Mouse (Mus musculus) embryonic facial prominence, embryonic 15.5 days (tissue): ENCODE measurements around the gene Bik. TPM values are rescaled to one million over a fixed set of nuclear protein-coding genes. Genes with fewer than 3 reads are reported as not detected.

ENCODE experiments used
- ATAC-seq: fragments of 200-750 bp; cut with Nextera tagmentation; 2 replicates; pipeline ENCODE4 v1.8.0; 2017; ENCODE audit warnings: low read depth, moderate TSS enrichment; ENCODE audit not compliant: insufficient number of reproducible peaks, low FRiP score, low TSS enrichment
- H3K27ac ChIP-seq: fragments of 300-500 bp; sonication (generic); replicated peaks from 2 replicates; pipeline ENCODE4 v1.5.1; 2015; ENCODE audit warnings: mild to moderate bottlenecking, inconsistent platforms
- H3K27me3 ChIP-seq: fragments of 300-500 bp; sonication (generic); 2 replicates; pipeline ENCODE4 v1.6.1; 2015; ENCODE audit warnings: inconsistent platforms
- H3K36me3 ChIP-seq: fragments of 300-500 bp; sonication (generic); 2 replicates; pipeline ENCODE4 v1.6.1; 2015; ENCODE audit warnings: mild to moderate bottlenecking, inconsistent platforms
- H3K4me1 ChIP-seq: fragments of 300-500 bp; sonication (generic); 2 replicates; pipeline ENCODE4 v1.6.1; 2015; ENCODE audit warnings: inconsistent platforms
- H3K4me2 ChIP-seq: fragments of 300-500 bp; sonication (generic); replicated peaks from 2 replicates; pipeline ENCODE4 v1.6.1; 2015; ENCODE audit warnings: mild to moderate bottlenecking, inconsistent platforms
- H3K4me3 ChIP-seq: fragments of 300-500 bp; sonication (generic); replicated peaks from 2 replicates; pipeline ENCODE4 v1.5.1; 2015; ENCODE audit warnings: mild to moderate bottlenecking, inconsistent platforms
- H3K9ac ChIP-seq: fragments of 300-500 bp; sonication (generic); 2 replicates; pipeline ENCODE4 v1.6.1; 2015; ENCODE audit warnings: inconsistent platforms
- H3K9me3 ChIP-seq: fragments of 300-500 bp; sonication (generic); replicated peaks from 2 replicates; pipeline ENCODE4 v1.6.1; 2016; ENCODE audit warnings: inconsistent platforms
- WGBS: fragments of 180-500 bp; shearing (Covaris S2); methylation state at CpG from one replicate; pipeline ENCODE4 v1.1.7; 2015; 5-methylcytosine and 5-hydroxymethylcytosine counted together
- polyA plus RNA-seq: library from polyadenylated mRNA; unstranded; fragments of >200 nt; fragmentation: Nextera tagmentation; extraction: Ambion mirVana; gene quantifications from 2 replicates; pipeline ENCODE4 v1.2.1, GENCODE M21; 2015

Gene Bik
- polyA plus RNA-seq, 1 experiment from 2014 or later, result 3.9 TPM

- no peak for ATAC-seq
- Histone ChIP-seq H3K9ac (no peak overlapping the region), H3K27ac (no peak overlapping the region), H3K9me3 (no peaks in the 10 kb centered on the region), H3K27me3 (no peaks in the 10 kb centered on the region), H3K4me2 (no peak overlapping the region), H3K36me3 (peaks cover 37% of the 10 kb centered on the region), H3K4me1 (peaks cover 15% of the 10 kb centered on the region), H3K4me3 (no peak overlapping the region)
Observed at GRCm38 (mm10) chr15:83553831-83554230, 27.2 kb downstream of the Bik start.

- Histone ChIP-seq H3K27me3 (no peaks in the 10 kb centered on the region), H3K9me3 (no peaks in the 10 kb centered on the region), H3K4me2 (peak overlapping the region; percentile 86), H3K36me3 (peaks cover 21% of the 10 kb centered on the region), H3K4me3 (peak overlapping the region; percentile 72), H3K27ac (peak overlapping the region; percentile 85), H3K4me1 (peaks cover 15% of the 10 kb centered on the region), H3K9ac (peak overlapping the region; percentile 72)
- under 1% methylated on average over 74 of the region's 74 CpGs for WGBS
- ATAC-seq, result peak; percentile 84
Observed at GRCm38 (mm10) chr15:83555161-83555974, 28.7 kb downstream of the Bik start.

GRCm38 (mm10) chr15:83560941-83561477 lies 34.3 kb downstream of the Bik start:
- Histone ChIP-seq H3K9me3 (no peaks in the 10 kb centered on the region), H3K4me2 (no peak overlapping the region), H3K4me3 (no peak overlapping the region), H3K27me3 (no peaks in the 10 kb centered on the region), H3K36me3 (no peaks in the 10 kb centered on the region), H3K27ac (no peak overlapping the region), H3K4me1 (peaks cover 24% of the 10 kb centered on the region), H3K9ac (no peak overlapping the region)
- no peak for ATAC-seq
- WGBS, result 43% methylated on average over 5 of the region's 5 CpGs

GRCm38 (mm10) chr15:83562626-83563270 lies 36.1 kb downstream of the Bik start:
- Histone ChIP-seq H3K27ac (peak overlapping the region; percentile 71), H3K9ac (no peak overlapping the region), H3K27me3 (no peaks in the 10 kb centered on the region), H3K4me3 (peak overlapping the region; percentile 47), H3K9me3 (no peaks in the 10 kb centered on the region), H3K4me1 (peaks cover 22% of the 10 kb centered on the region), H3K36me3 (no peaks in the 10 kb centered on the region), H3K4me2 (peak overlapping the region; percentile 95)
- peak; percentile 81 for ATAC-seq
- WGBS, result 29% methylated on average over 15 of the region's 15 CpGs

GRCm38 (mm10) chr15:83563327-83563856 lies 36.7 kb downstream of the Bik start, which contains the start of the genes Tspo and Mcat:
Gene Tspo, plus strand, starts transcription at chr15:83563592.
Gene Mcat, minus strand, starts transcription at chr15:83563787.
- WGBS, result under 1% methylated on average over 28 of the region's 28 CpGs
- Histone ChIP-seq H3K36me3 (no peaks in the 10 kb centered on the region), H3K4me3 (peak within 1 kb of the TSS; percentile 47), H3K27ac (peak within 1 kb of the TSS; percentile 71), H3K9ac (peak within 1 kb of the TSS; percentile 46), H3K9me3 (no peaks in the 10 kb centered on the region), H3K4me1 (peaks cover 22% of the 10 kb centered on the region), H3K4me2 (peak within 1 kb of the TSS; percentile 95), H3K27me3 (no peaks in the 10 kb centered on the region)
- peak; percentile 52; the same call in 1 of the 2 replicates for ATAC-seq

- Histone ChIP-seq H3K4me3 (peak overlapping the region; percentile 47), H3K4me2 (peak overlapping the region; percentile 95)
Observed at GRCm38 (mm10) chr15:83563857-83564651, 37.4 kb downstream of the Bik start.

GRCm38 (mm10) chr15:83565434-83565833 lies 38.8 kb downstream of the Bik start:
- ATAC-seq, result no peak
- 88% methylated on average over 3 of the region's 3 CpGs for WGBS

More at GRCm38 (mm10) chr15:83563857-83564651, 37.4 kb downstream of the Bik start:
- H3K27ac ChIP-seq, result peak overlapping the region; percentile 71
- ATAC-seq, result no peak
- no peaks in the 10 kb centered on the region for H3K9me3 ChIP-seq
- no peaks in the 10 kb centered on the region for H3K36me3 ChIP-seq
- H3K9ac ChIP-seq, result peak overlapping the region; percentile 46
- peaks cover 22% of the 10 kb centered on the region for H3K4me1 ChIP-seq
- 3% methylated on average over 27 of the region's 27 CpGs for WGBS
- no peaks in the 10 kb centered on the region for H3K27me3 ChIP-seq

GRCm38 (mm10) chr15:83566006-83566405 lies 39.3 kb downstream of the Bik start:
- H3K9me3 ChIP-seq, result no peaks in the 10 kb centered on the region
- WGBS, result 69% methylated on average over 5 of the region's 5 CpGs
- H3K9ac ChIP-seq, result no peak overlapping the region
- peaks cover 22% of the 10 kb centered on the region for H3K4me1 ChIP-seq
- no peaks in the 10 kb centered on the region for H3K36me3 ChIP-seq
- no peak for ATAC-seq
- H3K27me3 ChIP-seq, result no peaks in the 10 kb centered on the region
- H3K4me2 ChIP-seq, result no peak overlapping the region
- no peak overlapping the region for H3K27ac ChIP-seq
- H3K4me3 ChIP-seq, result no peak overlapping the region

More at GRCm38 (mm10) chr15:83565434-83565833, 38.8 kb downstream of the Bik start:
- peaks cover 22% of the 10 kb centered on the region for H3K4me1 ChIP-seq
- no peak overlapping the region for H3K27ac ChIP-seq
- H3K36me3 ChIP-seq, result no peaks in the 10 kb centered on the region
- no peak overlapping the region for H3K4me2 ChIP-seq
- no peaks in the 10 kb centered on the region for H3K9me3 ChIP-seq
- no peak overlapping the region for H3K4me3 ChIP-seq
- no peak overlapping the region for H3K9ac ChIP-seq
- H3K27me3 ChIP-seq, result no peaks in the 10 kb centered on the region

- Histone ChIP-seq H3K9me3 (no peaks in the 10 kb centered on the region), H3K4me3 (no peak overlapping the region), H3K4me1 (peaks cover 19% of the 10 kb centered on the region), H3K9ac (no peak overlapping the region), H3K27ac (no peak overlapping the region), H3K4me2 (no peak overlapping the region), H3K27me3 (no peaks in the 10 kb centered on the region), H3K36me3 (no peaks in the 10 kb centered on the region)
- no peak for ATAC-seq
- 80% methylated on average over 3 of the region's 3 CpGs for WGBS
Observed at GRCm38 (mm10) chr15:83567728-83568127, 41.1 kb downstream of the Bik start.

- Histone ChIP-seq H3K36me3 (no peaks in the 10 kb centered on the region), H3K27ac (no peak overlapping the region), H3K27me3 (no peaks in the 10 kb centered on the region), H3K4me1 (peaks cover 10% of the 10 kb centered on the region), H3K4me3 (no peak overlapping the region), H3K9ac (no peak overlapping the region), H3K4me2 (no peak overlapping the region), H3K9me3 (no peaks in the 10 kb centered on the region)
- 96% methylated on average over 5 of the region's 5 CpGs for WGBS
- ATAC-seq, result no peak
Observed at GRCm38 (mm10) chr15:83568544-83568943, 41.9 kb downstream of the Bik start.
